Mouse (Mus musculus) hindbrain, embryonic 12.5 days (tissue): ENCODE measurements around the gene Fth1. TPM values are rescaled to one million over a fixed set of nuclear protein-coding genes. Genes with fewer than 3 reads are reported as not detected.
A peak's percentile ranks its signal among the peaks of the same experiment; 100 is the strongest.

Source experiments
- ATAC-seq: fragments of 200-750 bp; cut with Nextera tagmentation; 2 replicates; pipeline ENCODE4 v1.8.0; 2017; ENCODE audit warnings: moderate TSS enrichment; ENCODE audit not compliant: low FRiP score
- H3K27ac ChIP-seq: fragments of 300-500 bp; sonication (generic); 2 replicates; pipeline ENCODE4 v1.5.1; 2016; ENCODE audit warnings: mild to moderate bottlenecking
- H3K27me3 ChIP-seq: fragments of 300-500 bp; sonication (generic); 2 replicates; pipeline ENCODE4 v1.6.1; 2016; ENCODE audit warnings: mild to moderate bottlenecking
- H3K36me3 ChIP-seq: fragments of 300-500 bp; sonication (generic); 2 replicates; pipeline ENCODE4 v1.6.1; 2016; ENCODE audit warnings: mild to moderate bottlenecking
- H3K4me1 ChIP-seq: fragments of 300-500 bp; sonication (generic); 2 replicates; pipeline ENCODE4 v1.6.1; 2016
- H3K4me2 ChIP-seq: fragments of 300-500 bp; sonication (generic); replicated peaks from 2 replicates; pipeline ENCODE4 v1.6.1; 2016; ENCODE audit warnings: mild to moderate bottlenecking
- H3K4me3 ChIP-seq: fragments of 300-500 bp; sonication (generic); 2 replicates; pipeline ENCODE4 v1.5.1; 2016; ENCODE audit warnings: mild to moderate bottlenecking
- H3K9ac ChIP-seq: fragments of 300-500 bp; sonication (generic); 2 replicates; pipeline ENCODE4 v1.6.1; 2016; ENCODE audit warnings: mild to moderate bottlenecking, moderate library complexity
- H3K9me3 ChIP-seq: fragments of 300-500 bp; sonication (generic); replicated peaks from 2 replicates; pipeline ENCODE4 v1.6.1; 2016; ENCODE audit warnings: mild to moderate bottlenecking
- WGBS: fragments of 180-500 bp; shearing (Covaris S2); methylation state at CpG from one replicate; pipeline ENCODE4 v1.1.7; 2016; 5-methylcytosine and 5-hydroxymethylcytosine counted together
- polyA plus RNA-seq: library from polyadenylated mRNA; unstranded; fragments of >200 nt; fragmentation: Nextera tagmentation; extraction: Ambion mirVana; gene quantifications from 2 replicates; pipeline ENCODE4 v1.2.1, GENCODE M21; 2016

The Fth1 gene
- polyA plus RNA-seq, 1 experiment from 2014 or later = 1,581 TPM

DNA sequence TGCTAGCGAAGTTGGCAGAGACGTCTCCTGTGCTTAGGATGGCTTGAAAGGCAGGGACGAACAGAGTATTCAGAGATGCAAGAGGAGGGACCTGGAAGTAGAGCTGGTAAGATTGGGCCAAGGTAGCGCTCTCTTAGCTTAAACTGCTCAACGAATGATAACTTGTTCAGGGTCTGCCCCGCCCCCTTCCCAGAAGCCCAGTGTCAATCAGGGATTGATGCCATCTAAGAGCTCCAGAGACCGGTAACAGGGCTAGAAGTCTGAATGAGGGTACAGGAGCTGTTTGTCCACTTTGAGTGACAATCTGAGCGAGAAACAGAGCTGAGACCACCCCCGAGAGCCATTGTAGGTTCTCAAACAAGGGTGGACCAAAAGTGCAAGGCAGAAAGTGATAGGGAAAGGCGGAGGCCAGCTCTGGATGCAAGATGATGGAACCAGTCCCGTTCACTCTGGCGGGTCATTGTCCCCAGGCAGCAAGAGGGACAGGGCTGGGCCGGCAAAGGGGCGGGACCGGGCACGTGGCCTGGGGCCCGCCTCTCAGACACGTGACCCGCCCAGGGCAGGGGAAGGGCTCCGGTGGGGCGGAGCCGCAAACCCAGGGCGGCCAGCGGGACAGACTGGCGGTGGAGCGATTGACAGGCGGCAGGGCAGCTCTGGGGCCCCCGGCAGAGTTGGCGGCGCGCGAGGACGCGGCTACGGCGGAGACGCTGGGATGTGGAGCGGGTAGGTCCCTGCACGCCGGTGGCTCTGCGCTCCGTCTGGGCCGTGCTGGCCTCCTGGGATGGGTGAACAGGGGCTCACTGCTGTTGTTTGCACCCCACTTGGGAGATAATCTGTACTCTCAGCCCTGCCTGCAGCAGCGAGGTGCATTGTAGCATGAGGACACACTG is 37.5 kb downstream of the Fth1 start:
- peak; percentile 97 for ATAC-seq

DNA sequence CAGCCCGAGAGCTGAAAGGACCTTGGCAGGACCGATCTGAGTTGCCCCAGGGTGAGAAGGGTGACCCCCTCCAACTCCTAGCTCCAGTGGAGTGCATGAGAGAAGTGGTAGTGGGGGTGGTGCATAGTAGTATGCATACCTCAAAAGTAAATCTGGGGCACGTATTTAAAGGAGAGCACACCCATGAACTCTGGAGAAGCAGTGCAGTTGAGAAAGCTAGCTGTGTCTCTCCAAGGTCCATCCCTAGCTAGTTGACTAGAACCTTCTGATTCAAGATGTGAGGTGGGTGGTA is 38.1 kb downstream of the Fth1 start:
- WGBS = 0% methylated on average over 3 of the region's 3 CpGs
- peaks cover 28% of the 10 kb centered on the region for H3K4me1 ChIP-seq
- peak overlapping the region; percentile 85 for H3K4me2 ChIP-seq
- H3K4me3 ChIP-seq = peak overlapping the region; percentile 55
- H3K9me3 ChIP-seq = no peaks in the 10 kb centered on the region
- H3K36me3 ChIP-seq = no peaks in the 10 kb centered on the region
- H3K9ac ChIP-seq = peak overlapping the region; percentile 63
- H3K27ac ChIP-seq = peak overlapping the region; percentile 76; the same call in 1 of the 2 replicates
- ATAC-seq = no peak; the same call in 1 of the 2 replicates
- peaks cover 8% of the 10 kb centered on the region for H3K27me3 ChIP-seq

More for the DNA sequence above, 37.5 kb downstream of the Fth1 start:
- no peaks in the 10 kb centered on the region for H3K36me3 ChIP-seq
- WGBS = 5% methylated on average over 43 of the region's 44 CpGs
- H3K4me1 ChIP-seq = peaks cover 32% of the 10 kb centered on the region
- H3K4me3 ChIP-seq = peak overlapping the region; percentile 55
- H3K9ac ChIP-seq = peak overlapping the region; percentile 63
- no peaks in the 10 kb centered on the region for H3K9me3 ChIP-seq
- peak overlapping the region; percentile 85 for H3K4me2 ChIP-seq
- peak overlapping the region; percentile 76 for H3K27ac ChIP-seq
- peaks cover 8% of the 10 kb centered on the region for H3K27me3 ChIP-seq

DNA sequence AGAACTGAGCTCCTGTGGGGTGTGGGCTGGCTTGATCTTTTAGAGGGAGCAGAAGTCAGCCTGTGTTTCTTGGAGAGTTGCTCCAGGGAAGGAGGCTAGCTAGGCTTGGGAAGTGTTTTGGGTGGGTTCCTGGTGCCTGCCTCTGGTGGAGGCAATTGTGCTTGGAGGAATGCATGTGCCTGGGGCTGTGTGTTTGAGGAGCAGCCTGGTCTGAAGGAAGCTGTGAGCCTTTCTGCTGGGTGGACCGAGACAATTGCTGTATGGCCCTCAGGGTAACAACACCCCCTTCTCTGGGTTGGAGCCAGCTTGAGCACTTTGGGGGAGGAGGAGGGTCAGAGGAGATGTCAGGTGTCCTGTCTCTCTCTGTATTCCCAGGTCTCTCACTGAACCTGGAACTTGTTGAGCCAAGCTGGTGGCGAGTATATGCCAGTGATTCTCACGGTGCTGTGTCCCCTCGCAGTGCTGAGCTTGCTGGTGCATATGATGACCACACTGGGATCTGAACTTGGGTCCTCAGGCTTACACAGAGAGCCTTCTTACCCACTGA is 38.9 kb downstream of the Fth1 start:
- Histone ChIP-seq H3K27me3 (peaks cover 8% of the 10 kb centered on the region), H3K9me3 (no peaks in the 10 kb centered on the region), H3K27ac (no peak overlapping the region), H3K36me3 (no peaks in the 10 kb centered on the region), H3K4me3 (peak overlapping the region; percentile 55), H3K4me2 (peak overlapping the region; percentile 85), H3K4me1 (peaks cover 25% of the 10 kb centered on the region; the same call in 1 of the 2 replicates), H3K9ac (0 out of 2 replicates have a peak overlapping the region, but pooled peaks have one; percentile 63)
- no peak for ATAC-seq
- 69% methylated on average over 4 of the region's 4 CpGs for WGBS

DNA sequence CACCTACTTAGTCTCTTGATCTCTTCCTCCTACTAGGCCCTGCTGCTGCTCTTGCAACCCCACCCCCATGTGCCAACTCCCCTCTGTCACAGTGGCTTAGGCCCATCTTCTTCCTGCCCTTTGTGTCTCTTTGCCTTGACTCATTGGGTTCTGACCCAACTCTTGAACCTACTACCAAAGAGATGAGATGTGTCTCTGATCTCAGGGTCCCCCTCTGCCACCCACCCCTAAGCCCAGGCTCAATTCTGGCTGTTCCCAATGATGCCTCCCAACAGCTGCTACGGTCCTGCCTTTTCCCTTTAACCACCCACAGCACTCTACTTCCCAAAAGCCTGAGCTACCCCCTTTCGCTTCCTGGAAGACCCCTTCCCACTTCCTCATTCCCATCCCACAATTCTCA is 41.6 kb downstream of the Fth1 start:
- WGBS = 93% methylated on average over 2 of the region's 2 CpGs
- Histone ChIP-seq H3K9ac (no peak overlapping the region), H3K27ac (no peak overlapping the region), H3K4me2 (no peak overlapping the region), H3K9me3 (no peaks in the 10 kb centered on the region), H3K4me1 (peaks cover 32% of the 10 kb centered on the region), H3K36me3 (no peaks in the 10 kb centered on the region), H3K27me3 (peaks cover 8% of the 10 kb centered on the region), H3K4me3 (no peak overlapping the region)
- ATAC-seq = no peak

DNA sequence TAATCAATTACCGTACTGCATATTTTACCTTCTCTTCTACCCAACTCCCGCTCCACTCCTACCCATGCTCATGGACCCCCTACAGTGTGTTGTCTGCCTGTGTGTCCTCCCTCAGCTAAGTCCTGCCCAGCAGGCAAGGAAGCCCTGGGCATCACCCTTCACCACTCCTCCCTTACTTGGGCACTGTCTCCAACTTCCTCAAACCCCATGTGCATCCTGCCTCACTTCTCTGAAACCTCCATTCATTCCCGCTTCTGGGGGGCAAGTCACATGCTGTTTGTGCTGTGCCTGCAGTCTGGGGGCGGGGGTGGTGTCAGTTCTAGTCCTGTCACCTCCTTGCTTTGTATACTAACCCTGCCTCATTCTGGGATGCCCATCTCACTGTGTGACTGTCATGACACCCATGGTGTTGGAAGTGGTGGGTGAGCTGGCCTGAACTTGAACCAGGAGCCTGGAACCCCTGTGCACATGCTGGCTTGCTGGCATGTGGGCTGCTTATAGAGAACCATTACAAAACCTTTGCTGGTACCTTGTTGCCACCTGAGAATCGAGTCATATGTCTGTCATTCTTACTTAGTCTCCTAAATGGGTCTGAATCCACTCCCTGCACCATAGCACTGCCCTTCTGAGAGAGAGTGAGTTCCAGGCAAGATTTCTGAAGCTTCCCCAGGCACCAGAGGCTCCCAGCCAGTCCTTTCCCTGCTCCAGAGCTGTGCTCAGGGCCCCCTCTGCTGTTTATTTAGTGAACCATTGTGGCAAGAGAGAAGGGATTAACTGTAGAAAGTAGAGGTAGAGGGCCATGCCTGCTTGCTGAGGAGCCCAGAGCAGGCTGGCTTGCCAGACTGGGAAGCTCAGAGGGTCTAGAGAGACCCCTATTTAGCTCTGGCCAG is 42.3 kb downstream of the Fth1 start:
- Histone ChIP-seq H3K4me3 (no peak overlapping the region), H3K9me3 (no peaks in the 10 kb centered on the region), H3K27me3 (peaks cover 8% of the 10 kb centered on the region), H3K4me1 (peaks cover 29% of the 10 kb centered on the region), H3K36me3 (peaks cover 3% of the 10 kb centered on the region; the same call in 1 of the 2 replicates), H3K4me2 (no peak overlapping the region), H3K27ac (0 out of 2 replicates have a peak overlapping the region, but pooled peaks have one; percentile 30), H3K9ac (no peak overlapping the region)
- WGBS = 66% methylated on average over 5 of the region's 5 CpGs
- ATAC-seq = no peak

DNA sequence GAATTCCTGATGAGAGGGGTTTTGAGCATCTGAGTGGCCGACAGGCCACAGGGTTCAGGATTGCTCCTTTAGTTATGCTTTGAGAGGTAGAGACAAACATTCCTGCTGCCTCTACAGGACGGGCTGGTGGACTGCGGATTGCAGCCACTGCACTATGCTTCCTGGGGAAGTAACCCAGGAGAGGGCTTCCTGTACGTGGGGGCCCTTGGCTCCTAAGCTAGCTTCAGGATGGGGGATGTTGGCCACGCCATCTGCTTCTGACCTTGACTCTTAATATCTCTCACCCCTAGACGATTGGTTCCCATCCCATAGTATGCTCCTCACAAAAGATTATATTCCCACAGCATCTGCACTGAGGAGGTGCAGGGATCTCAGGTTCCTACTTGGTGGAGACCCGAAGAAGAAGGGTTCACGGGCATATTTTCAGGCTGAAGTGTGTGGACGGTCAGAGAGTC is 42.9 kb downstream of the Fth1 start:
- Histone ChIP-seq H3K4me3 (no peak overlapping the region), H3K4me2 (no peak overlapping the region), H3K9ac (no peak overlapping the region), H3K27ac (0 out of 2 replicates have a peak overlapping the region, but pooled peaks have one; percentile 30), H3K4me1 (peaks cover 26% of the 10 kb centered on the region), H3K9me3 (no peaks in the 10 kb centered on the region), H3K36me3 (peaks cover 9% of the 10 kb centered on the region; the same call in 1 of the 2 replicates), H3K27me3 (peaks cover 8% of the 10 kb centered on the region)
- 72% methylated on average over 9 of the region's 9 CpGs for WGBS
- no peak for ATAC-seq

DNA sequence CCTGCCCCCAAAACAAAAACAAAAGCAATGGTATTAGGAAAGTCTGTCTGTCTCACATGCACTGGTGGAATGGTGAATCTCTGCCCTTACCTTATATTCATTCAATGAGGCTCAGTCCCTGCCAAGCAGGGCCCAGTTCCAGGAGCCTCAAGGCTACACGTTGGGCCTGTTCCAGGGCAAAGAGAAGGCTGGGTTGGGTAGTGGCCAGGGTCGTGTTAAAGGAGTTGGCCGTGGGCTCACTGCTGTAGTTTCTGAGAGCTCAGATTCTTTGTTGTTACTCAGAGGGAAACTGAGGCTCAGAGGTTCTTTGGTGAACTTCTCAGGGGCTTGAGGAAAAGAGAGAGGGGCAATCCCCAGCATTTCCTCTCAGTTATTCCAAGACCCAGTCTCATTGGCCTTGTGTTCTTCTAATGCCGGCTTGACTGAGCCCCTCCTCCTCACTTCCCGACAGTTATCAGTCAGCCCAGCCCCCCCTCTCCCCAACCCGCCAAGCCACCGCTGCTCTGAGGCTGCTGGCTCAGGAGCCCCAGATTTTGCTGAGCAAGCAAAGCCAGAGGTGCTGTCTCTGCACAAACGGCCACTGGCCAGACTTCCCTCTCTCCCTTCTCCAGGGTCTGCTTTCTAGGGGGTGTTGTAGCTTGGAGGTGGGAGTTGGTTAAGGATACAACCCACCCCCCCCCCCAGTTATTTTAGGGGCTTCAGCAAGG is 44.9 kb downstream of the Fth1 start:
- no peak for ATAC-seq
- H3K36me3 ChIP-seq = peaks cover 13% of the 10 kb centered on the region
- H3K4me2 ChIP-seq = no peak overlapping the region
- no peak overlapping the region for H3K4me3 ChIP-seq
- 28% methylated on average over 8 of the region's 8 CpGs for WGBS
- H3K27ac ChIP-seq = peak overlapping the region; percentile 19; the same call in 1 of the 2 replicates
- H3K4me1 ChIP-seq = peaks cover 15% of the 10 kb centered on the region
- no peak overlapping the region for H3K9ac ChIP-seq
- no peaks in the 10 kb centered on the region for H3K9me3 ChIP-seq
- H3K27me3 ChIP-seq = no peaks in the 10 kb centered on the region

DNA sequence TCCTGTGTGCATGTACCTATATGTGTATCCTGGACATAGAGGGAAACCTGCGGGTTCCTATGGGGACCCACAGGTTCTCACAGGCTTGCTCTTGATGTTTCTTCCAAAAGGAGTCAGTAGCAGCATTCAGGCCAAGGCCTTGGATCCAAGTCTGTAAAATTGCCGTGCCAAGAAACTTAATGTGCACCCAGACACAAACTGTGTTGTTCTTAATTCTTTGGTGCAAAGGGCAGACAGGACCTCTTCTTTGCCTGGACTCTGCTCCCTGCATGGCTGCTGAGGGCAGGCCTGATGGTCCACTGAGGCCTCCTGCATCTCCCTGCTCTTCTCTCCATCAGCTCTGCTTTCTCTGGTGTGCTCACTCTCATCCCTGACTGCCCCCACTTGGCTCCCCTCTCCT is 49.3 kb downstream of the Fth1 start:
- whole genome bisulfite sequencing = 87% methylated on average over 2 of the region's 2 CpGs
- Histone ChIP-seq H3K9me3 (no peaks in the 10 kb centered on the region), H3K27ac (no peak overlapping the region), H3K27me3 (no peaks in the 10 kb centered on the region), H3K36me3 (peaks cover 13% of the 10 kb centered on the region), H3K4me1 (peaks cover 9% of the 10 kb centered on the region; the same call in 1 of the 2 replicates), H3K9ac (no peak overlapping the region), H3K4me2 (no peak overlapping the region), H3K4me3 (no peak overlapping the region)
- no peak for ATAC-seq

DNA sequence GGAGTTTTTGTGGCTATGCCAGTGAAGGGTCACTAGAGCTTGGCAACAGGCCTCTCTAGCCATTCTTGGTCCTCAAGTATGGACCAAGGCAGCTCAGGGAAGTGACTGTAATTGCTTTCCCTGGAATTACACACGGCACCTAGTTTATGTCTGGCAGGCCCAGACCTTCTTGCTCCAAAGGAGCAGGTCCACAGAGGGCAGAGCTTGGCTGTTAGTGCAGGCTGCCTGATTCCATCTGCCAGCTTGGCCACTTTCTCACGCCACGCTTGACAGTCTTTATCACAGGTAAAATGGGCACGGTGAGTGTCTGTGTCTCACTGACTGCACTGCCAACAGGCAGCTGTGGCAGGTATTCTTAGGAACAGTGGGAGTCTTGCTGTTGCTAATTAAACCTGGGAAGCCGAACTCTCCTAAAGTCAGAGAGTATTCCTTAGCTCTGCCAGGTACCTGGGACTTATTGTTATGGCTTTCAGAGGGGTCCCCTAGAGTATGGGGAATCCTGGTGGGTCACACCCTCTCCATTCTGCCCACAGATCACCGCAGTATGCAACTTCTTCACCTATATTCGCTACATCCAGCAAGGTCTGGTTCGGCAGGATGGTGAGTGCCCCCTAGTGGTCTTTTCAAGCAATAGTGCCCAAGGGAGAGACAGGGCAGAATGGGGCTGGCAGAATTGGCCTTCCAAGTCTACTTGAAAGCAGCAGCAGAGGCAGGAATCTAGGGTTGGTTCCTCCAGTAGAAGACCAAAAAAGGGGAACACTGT is 53.0 kb downstream of the Fth1 start:
- no peak overlapping the region for H3K4me3 ChIP-seq
- peaks cover 4% of the 10 kb centered on the region; the same call in 1 of the 2 replicates for H3K36me3 ChIP-seq
- no peaks in the 10 kb centered on the region for H3K4me1 ChIP-seq
- H3K9ac ChIP-seq = no peak overlapping the region
- no peak overlapping the region for H3K4me2 ChIP-seq
- no peaks in the 10 kb centered on the region for H3K9me3 ChIP-seq
- H3K27me3 ChIP-seq = no peaks in the 10 kb centered on the region
- peak; percentile 43; the same call in 1 of the 2 replicates for ATAC-seq
- no peak overlapping the region for H3K27ac ChIP-seq
- 35% methylated on average over 8 of the region's 8 CpGs for WGBS

DNA sequence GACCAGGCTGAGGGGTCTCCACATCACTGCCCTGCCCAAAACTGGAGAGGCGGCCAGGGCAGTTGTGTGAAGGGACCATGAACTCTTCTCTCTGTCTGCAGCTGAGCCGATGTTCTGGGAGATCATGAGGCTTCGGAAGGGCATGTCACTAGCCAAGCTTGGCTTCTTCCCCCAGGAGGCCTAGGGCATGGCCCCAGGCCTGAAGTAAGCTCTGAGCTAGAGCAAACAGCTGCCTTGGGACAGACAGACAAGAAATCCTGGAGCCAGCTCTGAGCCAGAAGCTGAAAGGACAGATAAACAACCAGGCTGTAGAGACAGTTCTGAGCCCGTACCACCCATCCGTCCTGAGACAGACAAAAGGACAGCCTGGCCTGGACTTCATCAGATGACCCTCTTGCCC is 54.0 kb downstream of the Fth1 start:
- ATAC-seq = no peak
- H3K4me3 ChIP-seq = no peak overlapping the region
- 88% methylated on average over 5 of the region's 5 CpGs for WGBS
- H3K4me2 ChIP-seq = no peak overlapping the region
- H3K36me3 ChIP-seq = peaks cover 4% of the 10 kb centered on the region; the same call in 1 of the 2 replicates
- H3K27me3 ChIP-seq = no peaks in the 10 kb centered on the region
- 0 out of 2 replicates have a peak, but pooled peaks cover 3% of the 10 kb centered on the region for H3K4me1 ChIP-seq
- no peak overlapping the region for H3K9ac ChIP-seq
- H3K27ac ChIP-seq = no peak overlapping the region
- H3K9me3 ChIP-seq = no peaks in the 10 kb centered on the region
